Mouse (Mus musculus) stomach, embryonic 16.5 days (tissue): ENCODE results near the gene Apex1. TPM values are rescaled to one million over a fixed set of nuclear protein-coding genes. Genes with fewer than 3 reads are reported as not detected.

Experiments used
- ATAC-seq: fragments of 200-750 bp; cut with Nextera tagmentation; 2 replicates; pipeline ENCODE4 v1.8.0; 2017; ENCODE audit warnings: moderate number of reproducible peaks, moderate TSS enrichment; ENCODE audit not compliant: insufficient read depth, low FRiP score
- H3K27ac ChIP-seq: fragments of 300-500 bp; sonication (generic); 2 replicates; pipeline ENCODE4 v1.5.1; 2014; ENCODE audit warnings: low read length
- H3K27me3 ChIP-seq: fragments of 300-500 bp; sonication (generic); 2 replicates; pipeline ENCODE4 v1.6.1; 2014; ENCODE audit warnings: low read length, control low read depth, mixed read lengths; ENCODE audit not compliant: control insufficient read depth, insufficient read depth
- H3K36me3 ChIP-seq: fragments of 300-500 bp; sonication (generic); 2 replicates; pipeline ENCODE4 v1.6.1; 2014; ENCODE audit warnings: low read length; ENCODE audit not compliant: control insufficient read depth, insufficient read depth
- H3K4me1 ChIP-seq: fragments of 300-500 bp; sonication (generic); 2 replicates; pipeline ENCODE4 v1.6.1; 2014; ENCODE audit warnings: low read length, control low read depth, mixed read lengths; ENCODE audit not compliant: control insufficient read depth, insufficient read depth
- H3K4me2 ChIP-seq: fragments of 300-500 bp; sonication (generic); 2 replicates; pipeline ENCODE4 v1.6.1; 2014; ENCODE audit warnings: low read depth, low read length, mixed read lengths
- H3K4me3 ChIP-seq: fragments of 300-500 bp; sonication (generic); replicated peaks from 2 replicates; pipeline ENCODE4 v1.5.1; 2014; ENCODE audit warnings: mild to moderate bottlenecking, low read length
- H3K9ac ChIP-seq: fragments of 300-500 bp; sonication (generic); 2 replicates; pipeline ENCODE4 v1.6.1; 2014; ENCODE audit warnings: low read length
- H3K9me3 ChIP-seq: fragments of 300-500 bp; sonication (generic); replicated peaks from 2 replicates; pipeline ENCODE4 v1.6.1; 2016; ENCODE audit warnings: low read length, control low read depth; ENCODE audit not compliant: control insufficient read depth
- WGBS: fragments of 180-500 bp; shearing (Covaris S2); extraction: QIAGEN DNeasy Blood & Tissue Kit; methylation state at CpG from one replicate; pipeline ENCODE4 v1.1.7; 2014; 5-methylcytosine and 5-hydroxymethylcytosine counted together
- polyA plus RNA-seq: library from polyadenylated mRNA; unstranded; fragments of >200 nt; fragmentation: Nextera tagmentation; extraction: Ambion mirVana; gene quantifications from 2 replicates; pipeline ENCODE4 v1.2.1, GENCODE M21; 2015

The Apex1 gene
- 149 and 166 TPM in 2 replicates for polyA plus RNA-seq

GRCm38 (mm10) chr14:50924281-50925064 is at the start of gene Apex1, which contains the start of gene Osgep:
TSS of gene Apex1 (plus strand) at chr14:50924968.
TSS of gene Osgep (minus strand) at chr14:50924893.
- ATAC-seq = peak; percentile 96
- no peaks in the 10 kb centered on the region for H3K9me3 ChIP-seq
- no peaks in the 10 kb centered on the region for H3K27me3 ChIP-seq
- peak within 1 kb of the TSS; percentile 71 for H3K4me2 ChIP-seq
- peak within 1 kb of the TSS; percentile 94 for H3K27ac ChIP-seq
- H3K36me3 ChIP-seq = peaks cover 19% of the 10 kb centered on the region; the same call in 1 of the 2 replicates
- H3K4me1 ChIP-seq = peaks cover 10% of the 10 kb centered on the region
- peak within 1 kb of the TSS; percentile 87 for H3K9ac ChIP-seq
- under 1% methylated on average over 57 of the region's 57 CpGs for WGBS
- H3K4me3 ChIP-seq = peak within 1 kb of the TSS; percentile 95

GRCm38 (mm10) chr14:50875175-50875574 is 49.6 kb upstream of the Apex1 start:
- Histone ChIP-seq H3K4me3 (no peak overlapping the region), H3K27ac (no peak overlapping the region), H3K27me3 (no peaks in the 10 kb centered on the region), H3K4me2 (no peak overlapping the region), H3K9me3 (no peaks in the 10 kb centered on the region), H3K4me1 (0 out of 2 replicates have a peak, but pooled peaks cover 3% of the 10 kb centered on the region), H3K9ac (no peak overlapping the region), H3K36me3 (no peaks in the 10 kb centered on the region)
- WGBS = 85% methylated on average over 3 of the region's 3 CpGs
- no peak for ATAC-seq

- no peak overlapping the region for H3K4me3 ChIP-seq
- no peaks in the 10 kb centered on the region for H3K9me3 ChIP-seq
- no peaks in the 10 kb centered on the region for H3K27me3 ChIP-seq
- WGBS = 75% methylated on average over 6 of the region's 6 CpGs
- no peak overlapping the region for H3K27ac ChIP-seq
- H3K36me3 ChIP-seq = no peaks in the 10 kb centered on the region
- H3K4me1 ChIP-seq = 0 out of 2 replicates have a peak, but pooled peaks cover 2% of the 10 kb centered on the region
- no peak overlapping the region for H3K9ac ChIP-seq
- no peak for ATAC-seq
- H3K4me2 ChIP-seq = no peak overlapping the region
Measured at GRCm38 (mm10) chr14:50875591-50876230, 49.1 kb upstream of the Apex1 start.

GRCm38 (mm10) chr14:50876236-50876950 is 48.4 kb upstream of the Apex1 start:
- ATAC-seq = no peak
- H3K4me3 ChIP-seq = no peak overlapping the region
- no peaks in the 10 kb centered on the region for H3K36me3 ChIP-seq
- no peaks in the 10 kb centered on the region for H3K27me3 ChIP-seq
- no peak overlapping the region for H3K9ac ChIP-seq
- no peak overlapping the region for H3K4me2 ChIP-seq
- no peaks in the 10 kb centered on the region for H3K9me3 ChIP-seq
- WGBS = 89% methylated on average over 6 of the region's 6 CpGs
- H3K4me1 ChIP-seq = no peaks in the 10 kb centered on the region
- no peak overlapping the region for H3K27ac ChIP-seq

GRCm38 (mm10) chr14:50891621-50892020 is 33.1 kb upstream of the Apex1 start:
- WGBS = 93% methylated on average over 8 of the region's 8 CpGs
- no peak overlapping the region for H3K9ac ChIP-seq
- H3K4me3 ChIP-seq = no peak overlapping the region
- H3K9me3 ChIP-seq = no peaks in the 10 kb centered on the region
- H3K4me2 ChIP-seq = no peak overlapping the region
- H3K4me1 ChIP-seq = peaks cover 3% of the 10 kb centered on the region; the same call in 1 of the 2 replicates
- H3K36me3 ChIP-seq = no peaks in the 10 kb centered on the region
- H3K27me3 ChIP-seq = 0 out of 2 replicates have a peak, but pooled peaks cover 4% of the 10 kb centered on the region
- ATAC-seq = no peak
- H3K27ac ChIP-seq = no peak overlapping the region

GRCm38 (mm10) chr14:50892091-50892490 is 32.7 kb upstream of the Apex1 start:
- Histone ChIP-seq H3K27ac (no peak overlapping the region), H3K9me3 (no peaks in the 10 kb centered on the region), H3K4me3 (no peak overlapping the region), H3K4me1 (peaks cover 7% of the 10 kb centered on the region; the same call in 1 of the 2 replicates), H3K27me3 (0 out of 2 replicates have a peak, but pooled peaks cover 5% of the 10 kb centered on the region), H3K9ac (no peak overlapping the region), H3K36me3 (no peaks in the 10 kb centered on the region), H3K4me2 (no peak overlapping the region)
- ATAC-seq = no peak
- 84% methylated on average over 7 of the region's 7 CpGs for WGBS

- no peak overlapping the region for H3K9ac ChIP-seq
- H3K4me2 ChIP-seq = no peak overlapping the region
- no peak overlapping the region for H3K4me3 ChIP-seq
- no peak for ATAC-seq
- no peaks in the 10 kb centered on the region for H3K36me3 ChIP-seq
- peaks cover 7% of the 10 kb centered on the region; the same call in 1 of the 2 replicates for H3K4me1 ChIP-seq
- H3K27ac ChIP-seq = no peak overlapping the region
- H3K27me3 ChIP-seq = 0 out of 2 replicates have a peak, but pooled peaks cover 5% of the 10 kb centered on the region
- 76% methylated on average over 22 of the region's 22 CpGs for WGBS
- H3K9me3 ChIP-seq = no peaks in the 10 kb centered on the region
Measured at GRCm38 (mm10) chr14:50892541-50893459, 32.0 kb upstream of the Apex1 start.

GRCm38 (mm10) chr14:50895407-50895806 is 29.4 kb upstream of the Apex1 start:
- Histone ChIP-seq H3K4me3 (no peak overlapping the region), H3K27ac (no peak overlapping the region), H3K9ac (no peak overlapping the region), H3K9me3 (no peaks in the 10 kb centered on the region), H3K4me2 (no peak overlapping the region), H3K27me3 (0 out of 2 replicates have a peak, but pooled peaks cover 5% of the 10 kb centered on the region), H3K36me3 (no peaks in the 10 kb centered on the region), H3K4me1 (peaks cover 7% of the 10 kb centered on the region; the same call in 1 of the 2 replicates)
- ATAC-seq = no peak
